Mouse (Mus musculus) spleen, postnatal 10 days (tissue): ENCODE measurements at regions not wholly inside any gene's neighbourhood (a gene's known extent, or its start where the extent isn't known, plus 50 kb on each side); places are given as distances from the start of the nearest gene placed in this dataset.

Experiments
- DNase-seq, 2 experiments: peaks; one replicate each; pipeline ENCODE4 v3.0.0; 2021 to 2022; ENCODE audit warnings: low spot score in 2 of 2

GRCm38 (mm10) chr1:41410533-41410932 lies 605.1 kb downstream of the Tmem182 start:
- no peak for DNase-seq

GRCm38 (mm10) chr1:41411641-41412040 lies 606.2 kb downstream of the Tmem182 start:
- DNase-seq, result no peak

DNA sequence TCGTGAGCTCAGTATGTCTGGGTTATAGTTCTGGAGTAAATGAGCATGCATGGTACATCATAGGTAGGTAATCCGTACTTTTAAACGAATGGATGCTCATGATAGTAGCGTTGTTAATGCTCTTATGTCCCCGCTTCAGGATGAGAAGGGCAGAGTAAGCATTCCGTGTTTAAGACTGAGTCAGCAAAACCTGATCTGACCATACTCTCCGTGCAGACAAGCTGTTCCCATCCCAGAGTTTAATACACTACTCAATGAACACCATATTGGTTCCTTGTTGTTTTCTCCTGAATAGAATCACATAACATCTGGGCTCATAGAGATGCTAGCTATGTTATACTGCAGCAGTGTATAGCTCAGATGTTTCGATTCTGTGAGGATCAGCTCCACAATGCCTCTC lies 606.7 kb downstream of the Tmem182 start:
- DNase-seq, result no peak

GRCm38 (mm10) chr1:41420489-41421327 lies 615.3 kb downstream of the Tmem182 start:
- no peak for DNase-seq

DNA sequence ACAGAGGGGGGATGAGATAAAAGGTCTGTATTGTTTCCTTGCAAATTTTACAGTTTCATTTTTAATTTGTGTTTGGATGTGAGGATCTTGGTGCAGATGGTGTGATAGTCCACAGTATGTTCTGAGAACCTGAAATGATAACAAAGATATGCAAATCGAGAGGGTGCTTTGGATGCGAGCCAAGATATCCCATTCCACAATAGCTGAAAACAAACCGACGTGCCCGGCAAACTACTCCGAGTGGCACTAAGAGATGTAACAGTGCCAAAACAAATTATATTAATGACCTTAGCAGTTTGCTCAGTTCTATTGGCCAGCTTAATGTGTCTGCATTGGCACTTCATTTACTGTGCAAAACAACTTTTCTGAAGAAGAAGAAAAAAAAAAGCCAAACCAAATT lies 622.5 kb downstream of the Tmem182 start:
- no peak for DNase-seq

DNA sequence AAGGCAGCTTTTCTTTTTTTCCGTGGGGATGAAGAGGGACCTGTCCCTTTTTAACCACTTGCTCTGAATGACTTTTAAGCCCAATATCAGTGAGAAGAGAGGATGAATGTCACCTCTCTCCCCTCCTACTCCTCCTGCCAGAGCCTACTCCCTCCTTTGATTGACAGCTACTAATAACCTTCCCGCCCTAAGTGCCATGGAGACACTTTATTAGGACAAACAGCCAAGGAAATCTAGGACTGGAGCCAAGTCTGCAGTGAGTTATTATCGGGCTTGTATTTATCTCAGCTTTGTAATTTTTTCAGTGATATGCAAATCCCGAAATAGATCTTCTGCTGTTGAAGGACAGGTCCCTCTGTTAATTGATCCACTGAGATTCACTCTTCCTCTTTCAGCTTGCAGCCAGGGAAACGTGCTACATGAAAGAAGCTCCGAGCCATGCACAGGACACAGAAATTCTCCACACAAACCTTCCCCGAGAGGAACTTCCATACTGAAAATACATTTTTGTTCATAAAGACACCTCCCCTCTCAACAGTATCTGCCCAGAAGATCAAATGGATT lies 625.8 kb downstream of the Tmem182 start:
- DNase-seq, result no peak

- no peak for DNase-seq
These were observed 630.0 kb downstream of the Tmem182 start for GRCm38 (mm10) chr1:41435379-41435778.

DNA sequence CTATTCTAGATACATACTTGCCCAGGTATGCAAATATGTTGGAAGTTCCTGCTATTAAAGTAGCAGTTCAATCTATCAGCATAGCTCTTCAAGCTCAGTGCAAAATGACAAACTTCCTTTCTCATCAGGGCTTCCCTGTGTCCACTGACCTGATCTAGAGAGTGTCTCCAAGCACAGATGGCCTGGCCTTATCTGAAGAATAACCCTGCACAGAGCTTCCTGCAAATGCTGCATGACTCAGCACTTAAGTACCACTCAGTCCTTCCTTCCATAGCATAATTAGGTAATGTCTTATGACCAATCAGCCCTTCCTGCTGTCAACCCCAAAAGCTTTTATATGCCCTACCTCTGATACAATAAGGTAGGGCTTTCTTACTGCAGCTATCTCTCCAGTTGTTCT lies 644.6 kb downstream of the Tmem182 start:
- no peak for DNase-seq
